Mouse (Mus musculus) kidney, postnatal 0 days (tissue): ENCODE measurements at regions not wholly inside any gene's neighbourhood (a gene's known extent, or its start where the extent isn't known, plus 50 kb on each side); places are given as distances from the start of the nearest gene placed in this dataset.

Experiments used
- ATAC-seq: fragments of 200-750 bp; cut with Nextera tagmentation; replicated peaks from 2 replicates; pipeline ENCODE4 v1.8.0; 2017; ENCODE audit warnings: low read depth, moderate number of reproducible peaks, moderate TSS enrichment, moderate library complexity; ENCODE audit not compliant: low FRiP score
- DNase-seq: peaks from one replicate; pipeline ENCODE4 v3.0.0-alpha.2; 2016; ENCODE audit warnings: low spot score
- H3K27ac ChIP-seq: fragments of 300-500 bp; sonication (generic); 2 replicates; pipeline ENCODE4 v1.5.1; 2014; ENCODE audit warnings: mild to moderate bottlenecking
- H3K27me3 ChIP-seq: fragments of 300-500 bp; sonication (generic); 2 replicates; pipeline ENCODE4 v1.6.1; 2014; ENCODE audit warnings: low read length, mixed read lengths; ENCODE audit not compliant: insufficient read depth
- H3K36me3 ChIP-seq: fragments of 300-500 bp; sonication (generic); 2 replicates; pipeline ENCODE4 v1.6.1; 2014; ENCODE audit warnings: low read length, mixed read lengths; ENCODE audit not compliant: insufficient read depth
- H3K4me1 ChIP-seq: fragments of 300-500 bp; sonication (generic); replicated peaks from 2 replicates; pipeline ENCODE4 v1.6.1; 2014; ENCODE audit warnings: antibody characterized with exemption, low read length, mixed read lengths; ENCODE audit not compliant: insufficient read depth
- H3K4me2 ChIP-seq: fragments of 300-500 bp; sonication (generic); 2 replicates; pipeline ENCODE4 v1.6.1; 2014; ENCODE audit warnings: mild to moderate bottlenecking, low read length, moderate library complexity, mixed read lengths
- H3K4me3 ChIP-seq: fragments of 300-500 bp; sonication (generic); replicated peaks from 2 replicates; pipeline ENCODE4 v1.5.1; 2014; ENCODE audit warnings: low read depth, low read length
- H3K9ac ChIP-seq: fragments of 300-500 bp; sonication (generic); 2 replicates; pipeline ENCODE4 v1.6.1; 2014; ENCODE audit warnings: low read depth, low read length
- H3K9me3 ChIP-seq: fragments of 300-500 bp; sonication (generic); replicated peaks from 2 replicates; pipeline ENCODE4 v1.6.1; 2016; ENCODE audit warnings: low read length, inconsistent platforms, mixed read lengths
- CTCF ChIP-seq: IDR thresholded peaks from 2 replicates; pipeline ENCODE4 v1.5.1; 2016; ENCODE audit warnings: antibody characterized with exemption, low read depth, mild to moderate bottlenecking, moderate library complexity
- WGBS: fragments of 180-500 bp; shearing (Covaris S2); extraction: QIAGEN DNeasy Blood & Tissue Kit; methylation state at CpG from one replicate; pipeline ENCODE4 v1.1.7; 2014; 5-methylcytosine and 5-hydroxymethylcytosine counted together

GRCm38 (mm10) chr9:32043344-32043743 is 72.6 kb upstream of the Arhgap32 start:
- Histone ChIP-seq H3K36me3 (no peaks in the 10 kb centered on the region), H3K27me3 (no peaks in the 10 kb centered on the region), H3K4me3 (no peak overlapping the region), H3K4me2 (no peak overlapping the region), H3K9ac (no peak overlapping the region), H3K9me3 (no peaks in the 10 kb centered on the region), H3K27ac (no peak overlapping the region), H3K4me1 (no peaks in the 10 kb centered on the region)
- no peak for TF ChIP-seq CTCF
- no peak for DNase-seq
- whole genome bisulfite sequencing, result 78% methylated on average over 1 of the region's 1 CpGs
- ATAC-seq, result peak; percentile 86

GRCm38 (mm10) chr9:32046791-32047190 is 69.1 kb upstream of the Arhgap32 start:
- TF ChIP-seq CTCF, result no peak
- Histone ChIP-seq H3K27me3 (no peaks in the 10 kb centered on the region), H3K4me2 (no peak overlapping the region), H3K9me3 (no peaks in the 10 kb centered on the region), H3K36me3 (no peaks in the 10 kb centered on the region), H3K4me3 (no peak overlapping the region), H3K4me1 (peaks cover 4% of the 10 kb centered on the region; the same call in 1 of the 2 replicates), H3K9ac (no peak overlapping the region), H3K27ac (no peak overlapping the region)
- no peak for DNase-seq
- no peak for ATAC-seq
- WGBS, result 87% methylated on average over 3 of the region's 3 CpGs

- ATAC-seq, result no peak
Observed at GRCm38 (mm10) chr9:32048941-32049340, 67.0 kb upstream of the Arhgap32 start.

GRCm38 (mm10) chr9:32049546-32049945 is 66.4 kb upstream of the Arhgap32 start:
- TF ChIP-seq CTCF, result no peak
- 66% methylated on average over 6 of the region's 6 CpGs for WGBS
- Histone ChIP-seq H3K36me3 (no peaks in the 10 kb centered on the region), H3K27me3 (no peaks in the 10 kb centered on the region), H3K9ac (no peak overlapping the region), H3K27ac (no peak overlapping the region), H3K4me1 (peaks cover 12% of the 10 kb centered on the region; the same call in 1 of the 2 replicates), H3K9me3 (no peaks in the 10 kb centered on the region), H3K4me3 (no peak overlapping the region), H3K4me2 (no peak overlapping the region)
- ATAC-seq (peak; percentile 46; the same call in 1 of the 2 replicates), DNase-seq (no peak)

More at GRCm38 (mm10) chr9:32048941-32049340, 67.0 kb upstream of the Arhgap32 start:
- no peak for TF ChIP-seq CTCF
- H3K4me3 ChIP-seq, result no peak overlapping the region
- peaks cover 12% of the 10 kb centered on the region; the same call in 1 of the 2 replicates for H3K4me1 ChIP-seq
- no peaks in the 10 kb centered on the region for H3K36me3 ChIP-seq
- H3K9me3 ChIP-seq, result no peaks in the 10 kb centered on the region
- peak; percentile 35 for DNase-seq
- WGBS, result 46% methylated on average over 7 of the region's 7 CpGs
- H3K27me3 ChIP-seq, result no peaks in the 10 kb centered on the region
- H3K27ac ChIP-seq, result peak overlapping the region; percentile 31; the same call in 1 of the 2 replicates
- H3K4me2 ChIP-seq, result no peak overlapping the region
- H3K9ac ChIP-seq, result no peak overlapping the region

- Histone ChIP-seq H3K27me3 (no peaks in the 10 kb centered on the region), H3K36me3 (no peaks in the 10 kb centered on the region), H3K9me3 (no peaks in the 10 kb centered on the region), H3K4me1 (peaks cover 8% of the 10 kb centered on the region; the same call in 1 of the 2 replicates), H3K27ac (no peak overlapping the region), H3K9ac (no peak overlapping the region), H3K4me3 (no peak overlapping the region), H3K4me2 (no peak overlapping the region)
- DNase-seq (no peak), ATAC-seq (no peak)
- no peak for TF ChIP-seq CTCF
- WGBS, result 55% methylated on average over 4 of the region's 4 CpGs
Observed at GRCm38 (mm10) chr9:32053886-32054615, 61.9 kb upstream of the Arhgap32 start.

GRCm38 (mm10) chr9:32057427-32058115 is 58.4 kb upstream of the Arhgap32 start:
- DNase-seq (no peak), ATAC-seq (no peak)
- Histone ChIP-seq H3K9me3 (no peaks in the 10 kb centered on the region), H3K9ac (no peak overlapping the region), H3K36me3 (no peaks in the 10 kb centered on the region), H3K27ac (no peak overlapping the region), H3K4me1 (no peaks in the 10 kb centered on the region), H3K4me2 (no peak overlapping the region), H3K27me3 (no peaks in the 10 kb centered on the region), H3K4me3 (no peak overlapping the region)
- TF ChIP-seq CTCF, result no peak
- WGBS, result 87% methylated on average over 4 of the region's 4 CpGs
